Mouse (Mus musculus): ENCODE measurements around the gene Atp2c1. TPM values are rescaled to one million over a fixed set of nuclear protein-coding genes. Genes with fewer than 3 reads are reported as not detected.

Gene Atp2c1
- polyA plus RNA-seq, 1 experiment from 2014 or later: 65.3 TPM

DNA sequence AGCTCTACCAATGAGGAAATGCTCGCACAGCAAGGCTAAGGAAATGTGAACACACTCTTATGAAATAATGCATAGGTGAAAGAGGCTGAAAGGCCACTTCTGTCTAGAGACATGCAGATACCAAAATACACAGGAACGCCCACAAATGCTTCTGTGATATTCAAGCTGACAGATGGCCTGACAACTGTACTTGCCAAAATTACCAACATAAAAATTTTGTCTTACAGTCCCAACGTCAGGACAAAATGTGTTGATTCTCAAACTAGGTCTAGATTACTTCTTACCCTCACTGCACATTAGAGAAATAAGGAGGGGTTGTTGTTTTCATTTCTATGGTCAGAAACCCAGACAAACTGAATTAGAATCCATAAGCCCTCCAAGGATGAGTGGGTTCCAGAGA lies 51.0 kb downstream of the Atp2c1 start:
- H3K9me3 ChIP-seq (ENCODE audit: control insufficient read depth, low read length): no peaks in the 10 kb centered on the region
- H3K4me1 ChIP-seq (replicated peaks; ENCODE audit: control insufficient read depth, insufficient read depth, low read length): no peaks in the 10 kb centered on the region
- ATAC-seq (ENCODE audit: low FRiP score) (no peak), DNase-seq (ENCODE audit: low spot score) (no peak)
- no peaks in the 10 kb centered on the region for H3K36me3 ChIP-seq (ENCODE audit: control insufficient read depth, insufficient read depth, low read length)
- 88% methylated on average over 3 of the region's 3 CpGs for WGBS
- no peak overlapping the region for H3K4me2 ChIP-seq (replicated peaks; ENCODE audit: low read depth, low read length)
- no peak overlapping the region for H3K4me3 ChIP-seq (ENCODE audit: low read depth, low read length)
- no peak overlapping the region for H3K27ac ChIP-seq (ENCODE audit: low read depth, low read length)
- H3K27me3 ChIP-seq (ENCODE audit: control insufficient read depth, insufficient read depth, low read length): no peaks in the 10 kb centered on the region
- no peak overlapping the region for H3K9ac ChIP-seq (ENCODE audit: low read depth, low read length)

DNA sequence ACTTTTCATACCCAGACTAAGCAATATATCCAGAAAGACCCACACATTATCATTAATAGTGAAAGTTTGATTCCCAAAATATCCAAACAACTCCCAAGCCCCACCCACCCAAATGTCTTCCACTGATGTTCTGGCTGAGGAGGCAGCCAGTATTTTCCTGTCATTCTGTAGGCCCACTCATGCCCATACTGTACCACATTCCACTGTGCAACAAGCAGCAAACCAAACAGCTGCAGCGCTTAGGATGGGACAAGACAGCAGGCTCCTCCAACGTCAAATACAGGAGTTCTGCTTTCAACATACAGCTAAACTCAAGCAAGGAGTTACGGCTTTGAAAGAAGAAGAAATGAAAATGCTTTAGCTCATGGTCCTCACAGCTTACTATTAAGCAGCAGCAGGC lies 52.2 kb downstream of the Atp2c1 start:
- H3K9me3 ChIP-seq (ENCODE audit: control insufficient read depth, low read length): no peaks in the 10 kb centered on the region
- 83% methylated on average over 3 of the region's 3 CpGs for WGBS

DNA sequence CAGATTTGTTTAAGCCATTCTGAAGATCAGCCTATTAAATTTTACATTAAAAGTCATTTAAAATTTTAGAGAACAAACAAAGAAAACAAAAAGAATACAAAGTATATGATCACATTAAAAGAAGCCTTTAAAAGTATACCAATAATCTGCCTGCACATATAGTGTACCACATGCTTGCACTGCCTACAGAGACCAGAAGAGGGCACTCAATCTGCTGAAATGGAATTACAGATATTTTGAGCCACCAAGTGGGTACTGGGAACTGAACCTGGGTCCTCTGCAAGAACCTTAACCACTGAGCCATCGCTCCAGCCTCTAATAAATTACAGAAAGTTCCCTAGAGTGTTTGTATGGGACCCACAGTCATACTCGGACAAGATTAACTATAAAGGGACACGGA lies 59.3 kb downstream of the Atp2c1 start:
- H3K27me3 ChIP-seq (ENCODE audit: control insufficient read depth, insufficient read depth, low read length): no peaks in the 10 kb centered on the region
- ATAC-seq (ENCODE audit: low FRiP score) (no peak), DNase-seq (ENCODE audit: low spot score) (peak; percentile 6)
- H3K9me3 ChIP-seq (ENCODE audit: control insufficient read depth, low read length): no peaks in the 10 kb centered on the region
- H3K9ac ChIP-seq (ENCODE audit: low read depth, low read length): no peak overlapping the region
- no peak overlapping the region for H3K27ac ChIP-seq (ENCODE audit: low read depth, low read length)
- no peak overlapping the region for H3K4me3 ChIP-seq (ENCODE audit: low read depth, low read length)
- H3K4me2 ChIP-seq (replicated peaks; ENCODE audit: low read depth, low read length): no peak overlapping the region
- 96% methylated on average over 3 of the region's 3 CpGs for WGBS
- H3K4me1 ChIP-seq (replicated peaks; ENCODE audit: control insufficient read depth, insufficient read depth, low read length): no peaks in the 10 kb centered on the region
- H3K36me3 ChIP-seq (ENCODE audit: control insufficient read depth, insufficient read depth, low read length): peaks cover 6% of the 10 kb centered on the region

More for the DNA sequence above, 52.2 kb downstream of the Atp2c1 start:
- no peaks in the 10 kb centered on the region for H3K27me3 ChIP-seq (ENCODE audit: control insufficient read depth, insufficient read depth, low read length)
- DNase-seq (ENCODE audit: low spot score): no peak
- ATAC-seq (ENCODE audit: low FRiP score): no peak
- no peak overlapping the region for H3K9ac ChIP-seq (ENCODE audit: low read depth, low read length)
- H3K4me1 ChIP-seq (replicated peaks; ENCODE audit: control insufficient read depth, insufficient read depth, low read length): no peaks in the 10 kb centered on the region
- H3K36me3 ChIP-seq (ENCODE audit: control insufficient read depth, insufficient read depth, low read length): no peaks in the 10 kb centered on the region
- H3K4me3 ChIP-seq (ENCODE audit: low read depth, low read length): no peak overlapping the region
- H3K27ac ChIP-seq (ENCODE audit: low read depth, low read length): no peak overlapping the region
- H3K4me2 ChIP-seq (replicated peaks; ENCODE audit: low read depth, low read length): no peak overlapping the region

DNA sequence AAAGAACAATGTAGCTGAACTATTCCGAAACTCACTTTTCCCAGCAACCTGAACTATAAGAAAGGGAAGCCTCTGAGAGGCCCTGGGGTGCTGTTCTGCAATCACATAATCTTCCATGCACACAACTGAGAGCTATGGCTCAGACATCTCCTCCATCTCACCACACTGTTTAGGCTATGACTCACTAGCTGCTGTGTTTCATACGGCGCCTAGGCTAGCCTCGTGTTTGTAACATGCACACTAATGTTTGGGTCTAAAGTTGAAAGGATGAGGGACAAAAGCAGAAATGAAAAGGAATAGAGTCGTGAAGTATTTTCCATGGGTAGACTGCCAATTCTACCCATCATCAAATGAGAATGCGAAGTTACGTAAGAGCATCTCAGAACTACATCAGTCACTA lies 65.6 kb downstream of the Atp2c1 start:
- no peak for ATAC-seq (ENCODE audit: low FRiP score)
- no peaks in the 10 kb centered on the region for H3K4me1 ChIP-seq (replicated peaks; ENCODE audit: control insufficient read depth, insufficient read depth, low read length)

DNA sequence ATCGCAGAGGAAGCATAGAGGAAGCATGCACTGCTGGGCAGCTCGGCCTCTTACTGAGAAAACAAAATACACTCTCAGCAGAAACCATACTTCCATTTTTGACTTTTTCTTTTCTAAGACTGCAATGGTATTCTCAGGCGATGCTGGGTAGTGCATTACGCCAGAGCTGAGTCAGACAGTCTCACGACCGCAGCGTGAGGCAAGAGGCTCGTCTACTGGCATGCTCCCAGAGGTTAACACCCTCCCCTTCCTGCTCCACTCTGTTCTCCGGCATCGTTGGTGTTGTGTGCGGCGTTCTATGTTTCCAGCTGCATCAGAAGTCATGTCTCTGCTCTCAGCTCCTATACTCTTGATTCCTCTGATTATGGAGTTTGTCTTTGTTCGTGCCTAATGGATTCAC lies 68.1 kb downstream of the Atp2c1 start:
- Histone ChIP-seq H3K36me3 (ENCODE audit: control insufficient read depth, insufficient read depth, low read length) (0 out of 2 replicates have a peak, but pooled peaks cover 3% of the 10 kb centered on the region), H3K4me2 (replicated peaks; ENCODE audit: low read depth, low read length) (no peak overlapping the region), H3K4me1 (replicated peaks; ENCODE audit: control insufficient read depth, insufficient read depth, low read length) (no peaks in the 10 kb centered on the region), H3K4me3 (ENCODE audit: low read depth, low read length) (no peak overlapping the region), H3K27me3 (ENCODE audit: control insufficient read depth, insufficient read depth, low read length) (no peaks in the 10 kb centered on the region), H3K9ac (ENCODE audit: low read depth, low read length) (no peak overlapping the region), H3K27ac (ENCODE audit: low read depth, low read length) (no peak overlapping the region), H3K9me3 (ENCODE audit: control insufficient read depth, low read length) (no peaks in the 10 kb centered on the region)
- DNase-seq (ENCODE audit: low spot score): no peak
- ATAC-seq (ENCODE audit: low FRiP score): no peak
- WGBS: 97% methylated on average over 13 of the region's 13 CpGs

More for the DNA sequence above, 65.6 kb downstream of the Atp2c1 start:
- Histone ChIP-seq H3K27ac (ENCODE audit: low read depth, low read length) (no peak overlapping the region), H3K27me3 (ENCODE audit: control insufficient read depth, insufficient read depth, low read length) (no peaks in the 10 kb centered on the region), H3K4me3 (ENCODE audit: low read depth, low read length) (no peak overlapping the region), H3K36me3 (ENCODE audit: control insufficient read depth, insufficient read depth, low read length) (0 out of 2 replicates have a peak, but pooled peaks cover 3% of the 10 kb centered on the region), H3K4me2 (replicated peaks; ENCODE audit: low read depth, low read length) (no peak overlapping the region), H3K9me3 (ENCODE audit: control insufficient read depth, low read length) (no peaks in the 10 kb centered on the region), H3K9ac (ENCODE audit: low read depth, low read length) (no peak overlapping the region)
- DNase-seq (ENCODE audit: low spot score): no peak
- WGBS: 95% methylated on average over 7 of the region's 7 CpGs

DNA sequence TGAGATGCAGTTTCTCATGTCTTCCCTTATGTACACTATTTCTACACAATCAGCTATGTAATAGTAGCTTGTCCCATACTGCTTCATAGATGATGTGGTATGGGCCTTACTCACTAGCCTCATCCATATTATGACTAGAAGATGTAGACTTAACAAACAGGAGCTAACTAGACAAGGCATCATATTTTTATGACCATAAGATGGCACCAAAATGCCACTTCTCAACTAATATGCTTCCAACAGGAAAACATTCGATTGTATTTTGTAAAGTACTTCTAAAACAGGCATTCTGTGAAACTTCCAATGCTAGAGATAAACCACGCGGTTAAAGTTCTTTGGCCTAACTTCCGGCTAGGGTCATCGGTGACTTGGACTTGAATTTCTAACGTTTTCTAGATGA lies 118.6 kb downstream of the Atp2c1 start:
- no peak overlapping the region for H3K4me3 ChIP-seq (ENCODE audit: low read depth, low read length)
- no peak overlapping the region for H3K4me2 ChIP-seq (replicated peaks; ENCODE audit: low read depth, low read length)
- H3K36me3 ChIP-seq (ENCODE audit: control insufficient read depth, insufficient read depth, low read length): no peaks in the 10 kb centered on the region
- H3K9me3 ChIP-seq (ENCODE audit: control insufficient read depth, low read length): no peaks in the 10 kb centered on the region
- ATAC-seq (ENCODE audit: low FRiP score) (no peak), DNase-seq (ENCODE audit: low spot score) (no peak)
- no peak overlapping the region for H3K27ac ChIP-seq (ENCODE audit: low read depth, low read length)
- no peak overlapping the region for H3K9ac ChIP-seq (ENCODE audit: low read depth, low read length)
- no peaks in the 10 kb centered on the region for H3K27me3 ChIP-seq (ENCODE audit: control insufficient read depth, insufficient read depth, low read length)
- 95% methylated on average over 6 of the region's 6 CpGs for whole genome bisulfite sequencing
- H3K4me1 ChIP-seq (replicated peaks; ENCODE audit: control insufficient read depth, insufficient read depth, low read length): no peaks in the 10 kb centered on the region

- H3K4me3 ChIP-seq (ENCODE audit: low read depth, low read length): peak within 1 kb of the TSS; percentile 67
- WGBS: under 1% methylated on average over 44 of the region's 44 CpGs
These were observed 131.9 kb downstream of the Atp2c1 start, which contains the start of the genes Aste1 and Nek11 for GRCm38 (mm10) chr9:105395218-105395627. Gene Aste1, plus strand, starts transcription at chr9:105395392. Gene Nek11, minus strand, starts transcription at chr9:105395524.

DNA sequence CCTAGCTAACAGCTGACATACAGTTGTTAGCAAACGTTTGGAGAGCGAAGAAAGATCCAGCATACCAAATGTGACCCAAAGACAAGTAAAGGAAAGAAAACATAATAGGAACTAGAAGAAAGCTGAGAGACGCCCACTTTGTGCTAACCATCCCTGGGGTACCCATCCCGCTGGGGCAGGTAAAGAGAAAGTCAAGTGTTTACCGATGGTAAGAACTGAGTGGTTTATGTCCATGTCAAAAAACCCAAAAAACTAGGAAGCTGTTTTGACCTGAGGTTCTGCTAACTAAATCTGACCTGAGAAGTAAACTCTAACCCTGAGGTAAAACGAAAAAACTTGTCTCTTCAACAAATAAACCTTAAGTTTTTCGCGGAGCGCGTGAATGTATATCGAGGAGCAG lies 132.4 kb downstream of the Atp2c1 start:
- Histone ChIP-seq H3K9ac (ENCODE audit: low read depth, low read length) (no peak overlapping the region), H3K27me3 (ENCODE audit: control insufficient read depth, insufficient read depth, low read length) (no peaks in the 10 kb centered on the region), H3K9me3 (ENCODE audit: control insufficient read depth, low read length) (no peaks in the 10 kb centered on the region), H3K4me1 (replicated peaks; ENCODE audit: control insufficient read depth, insufficient read depth, low read length) (no peaks in the 10 kb centered on the region), H3K4me2 (replicated peaks; ENCODE audit: low read depth, low read length) (peak overlapping the region; percentile 52), H3K4me3 (ENCODE audit: low read depth, low read length) (peak overlapping the region; percentile 67), H3K27ac (ENCODE audit: low read depth, low read length) (no peak overlapping the region), H3K36me3 (ENCODE audit: control insufficient read depth, insufficient read depth, low read length) (no peaks in the 10 kb centered on the region)
- 17% methylated on average over 11 of the region's 11 CpGs for WGBS
- ATAC-seq (ENCODE audit: low FRiP score): peak; percentile 57
- DNase-seq (ENCODE audit: low spot score): no peak

More at GRCm38 (mm10) chr9:105395218-105395627, 131.9 kb downstream of the Atp2c1 start, which contains the start of the genes Aste1 and Nek11:
- Histone ChIP-seq H3K36me3 (ENCODE audit: control insufficient read depth, insufficient read depth, low read length) (no peaks in the 10 kb centered on the region), H3K9me3 (ENCODE audit: control insufficient read depth, low read length) (no peaks in the 10 kb centered on the region), H3K4me1 (replicated peaks; ENCODE audit: control insufficient read depth, insufficient read depth, low read length) (no peaks in the 10 kb centered on the region; the same call in 1 of the 2 replicates), H3K9ac (ENCODE audit: low read depth, low read length) (peak within 1 kb of the TSS; percentile 56), H3K27ac (ENCODE audit: low read depth, low read length) (peak within 1 kb of the TSS; percentile 80), H3K27me3 (ENCODE audit: control insufficient read depth, insufficient read depth, low read length) (no peaks in the 10 kb centered on the region), H3K4me2 (replicated peaks; ENCODE audit: low read depth, low read length) (peak within 1 kb of the TSS; percentile 52)
- peak; percentile 97 for DNase-seq (ENCODE audit: low spot score)
- peak; percentile 96 for ATAC-seq (ENCODE audit: low FRiP score)

DNA sequence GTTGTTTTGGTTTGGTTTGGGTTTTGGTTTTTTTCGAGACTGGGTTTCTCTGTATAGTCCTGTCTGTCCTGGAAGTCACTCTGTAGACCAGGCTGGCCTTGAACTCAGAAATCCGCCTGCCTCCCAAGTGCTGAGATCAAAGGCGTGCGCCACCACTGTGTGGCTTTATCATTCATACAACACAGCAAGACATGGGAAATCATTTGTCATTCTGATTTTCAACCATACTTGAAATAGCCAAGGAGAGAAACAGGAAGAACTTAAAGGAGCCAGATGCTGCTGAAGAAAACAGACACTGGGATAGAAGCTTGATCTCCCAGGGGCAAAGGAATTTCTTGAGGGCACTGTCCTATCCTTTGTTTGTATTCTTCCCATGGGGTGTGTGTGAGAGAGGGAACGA lies 136.5 kb downstream of the Atp2c1 start:
- H3K4me1 ChIP-seq (replicated peaks; ENCODE audit: control insufficient read depth, insufficient read depth, low read length): no peaks in the 10 kb centered on the region
- no peaks in the 10 kb centered on the region for H3K9me3 ChIP-seq (ENCODE audit: control insufficient read depth, low read length)
- no peak for ATAC-seq (ENCODE audit: low FRiP score)
- no peak overlapping the region for H3K4me2 ChIP-seq (replicated peaks; ENCODE audit: low read depth, low read length)
- H3K27me3 ChIP-seq (ENCODE audit: control insufficient read depth, insufficient read depth, low read length): no peaks in the 10 kb centered on the region
- H3K36me3 ChIP-seq (ENCODE audit: control insufficient read depth, insufficient read depth, low read length): no peaks in the 10 kb centered on the region
- no peak for DNase-seq (ENCODE audit: low spot score)
- H3K9ac ChIP-seq (ENCODE audit: low read depth, low read length): no peak overlapping the region
- 69% methylated on average over 4 of the region's 5 CpGs for WGBS
- no peak overlapping the region for H3K4me3 ChIP-seq (ENCODE audit: low read depth, low read length)
- no peak overlapping the region for H3K27ac ChIP-seq (ENCODE audit: low read depth, low read length)

Measured in hindbrain, embryonic 11.5 days (tissue).